Mouse (Mus musculus) G1E (cell line): ENCODE measurements at regions not wholly inside any gene's neighbourhood (a gene's known extent, or its start where the extent isn't known, plus 50 kb on each side); places are given as distances from the start of the nearest gene placed in this dataset.

ENCODE experiments used
- ATAC-seq: 2 replicates; pipeline ENCODE4 v1.8.0; 2016; ENCODE audit warnings: mild to moderate bottlenecking; ENCODE audit not compliant: insufficient number of reproducible peaks, poor library complexity, low FRiP score, severe bottlenecking; ENCODE audit errors: extremely low read depth
- DNase-seq: peaks from one replicate; pipeline ENCODE4 v3.0.0; 2012; ENCODE audit warnings: low spot score
- H3K27me3 ChIP-seq: 2 replicates; pipeline ENCODE4 v1.6.1; 2012; ENCODE audit warnings: mild to moderate bottlenecking, low read length, inconsistent platforms; ENCODE audit not compliant: insufficient read depth
- H3K36me3 ChIP-seq: replicated peaks from 2 replicates; pipeline ENCODE3; 2012; ENCODE audit warnings: mild to moderate bottlenecking, inconsistent platforms
- H3K4me1 ChIP-seq: 2 replicates; pipeline ENCODE4 v1.6.1; 2012; ENCODE audit warnings: low read depth, low read length, inconsistent platforms, mixed read lengths; ENCODE audit not compliant: insufficient read depth
- H3K4me3 ChIP-seq: 2 replicates; pipeline ENCODE4 v1.5.1; 2012; ENCODE audit warnings: low read depth, mild to moderate bottlenecking, inconsistent platforms, low read length, moderate library complexity, mixed read lengths
- H3K9me3 ChIP-seq: replicated peaks from 2 replicates; pipeline ENCODE4 v1.6.1; 2012; ENCODE audit warnings: inconsistent platforms
- CTCF ChIP-seq: IDR thresholded peaks from 2 replicates; pipeline ENCODE4 v1.5.1; 2012; ENCODE audit warnings: low read depth, low read length, inconsistent platforms, mixed read lengths
- GATA1 ChIP-seq: IDR thresholded peaks from 2 replicates; pipeline ENCODE4 v1.6.1; 2012; ENCODE audit warnings: borderline replicate concordance, low read length, inconsistent platforms, mixed read lengths
- GATA2 ChIP-seq: IDR thresholded peaks from 2 replicates; pipeline ENCODE4 v1.6.1; 2012; ENCODE audit warnings: low read depth, low read length, inconsistent platforms, borderline replicate concordance
- POLR2AphosphoS5 ChIP-seq: IDR thresholded peaks from 2 replicates; pipeline ENCODE4 v1.6.1; 2012; ENCODE audit warnings: low read depth, low read length, inconsistent platforms; ENCODE audit not compliant: insufficient replicate concordance
- TAL1 ChIP-seq: conservative IDR thresholded peaks from 2 replicates; pipeline ENCODE4 v1.6.1; 2012; ENCODE audit warnings: low read depth, low read length, inconsistent platforms, mixed read lengths

DNA sequence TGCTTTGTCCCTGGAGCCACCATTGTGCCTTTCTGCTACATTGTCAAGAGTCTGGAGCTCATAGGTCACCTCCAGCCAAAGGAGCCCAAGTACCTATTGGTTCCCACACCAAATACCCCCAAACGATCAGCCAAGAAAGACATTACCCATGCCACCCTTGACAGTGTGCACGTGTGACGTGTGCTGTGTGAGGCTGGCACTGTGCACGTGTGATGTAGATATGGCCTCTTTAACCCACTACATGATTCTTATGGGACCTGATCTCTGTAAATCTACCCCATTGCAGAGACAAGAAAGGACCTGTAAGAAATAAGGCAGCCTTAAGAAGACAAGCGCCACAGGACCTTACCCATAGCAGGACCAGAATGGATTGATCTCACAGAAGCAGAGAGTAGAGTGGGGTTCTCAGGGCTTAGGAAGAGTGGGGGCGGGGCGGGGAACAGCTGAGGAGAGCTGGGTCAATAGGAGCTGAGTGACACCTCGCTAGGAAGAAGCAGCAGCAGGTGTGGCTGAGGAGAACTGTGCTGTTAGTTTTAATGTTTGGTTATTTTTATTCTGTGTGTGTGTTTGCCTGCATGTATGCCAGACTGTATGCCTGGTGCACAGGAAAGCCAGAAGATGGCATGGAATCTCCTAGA is 331.5 kb upstream of the 3110018I06Rik start:
- no peak overlapping the region for H3K4me3 ChIP-seq
- no peaks in the 10 kb centered on the region for H3K36me3 ChIP-seq
- no peak for DNase-seq
- H3K9me3 ChIP-seq = peaks cover 84% of the 10 kb centered on the region
- H3K4me1 ChIP-seq = no peaks in the 10 kb centered on the region
- H3K27me3 ChIP-seq = no peaks in the 10 kb centered on the region
- no peak for ATAC-seq
- TF ChIP-seq CTCF (no peak), GATA2 (no peak), GATA1 (no peak), TAL1 (no peak), POLR2AphosphoS5 (no peak)

DNA sequence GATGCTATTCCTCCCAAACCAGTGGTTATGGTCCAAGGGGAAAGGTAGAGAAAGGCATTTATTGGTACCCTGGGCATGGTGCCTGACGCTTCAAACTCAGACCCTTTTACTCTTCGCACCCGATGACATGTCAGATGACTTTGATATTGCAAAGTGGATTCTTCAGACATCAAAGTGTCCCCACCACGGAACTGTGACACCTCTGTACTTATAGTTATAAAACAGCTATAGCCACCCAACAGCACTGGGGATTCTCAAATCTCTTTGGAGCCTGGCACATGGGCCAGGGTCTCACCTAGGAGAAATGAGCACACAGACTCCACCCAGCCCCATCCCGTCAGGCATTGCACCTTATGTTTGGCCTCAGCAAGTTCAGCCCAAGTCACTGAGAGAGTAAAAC is 329.3 kb upstream of the 3110018I06Rik start:
- Histone ChIP-seq H3K4me3 (no peak overlapping the region), H3K27me3 (no peaks in the 10 kb centered on the region), H3K4me1 (no peaks in the 10 kb centered on the region), H3K9me3 (peaks cover 84% of the 10 kb centered on the region), H3K36me3 (no peaks in the 10 kb centered on the region)
- ATAC-seq (no peak), DNase-seq (no peak)
- no peak for TF ChIP-seq POLR2AphosphoS5
- no peak for TF ChIP-seq CTCF
- TF ChIP-seq GATA2 = no peak
- no peak for TF ChIP-seq GATA1

GRCm38 (mm10) chr12:107160137-107160536 is 328.3 kb upstream of the 3110018I06Rik start:
- H3K36me3 ChIP-seq = no peaks in the 10 kb centered on the region
- no peaks in the 10 kb centered on the region for H3K27me3 ChIP-seq
- H3K4me3 ChIP-seq = no peak overlapping the region
- H3K9me3 ChIP-seq = peaks cover 85% of the 10 kb centered on the region
- no peaks in the 10 kb centered on the region for H3K4me1 ChIP-seq
- no peak for TF ChIP-seq POLR2AphosphoS5
- no peak for TF ChIP-seq GATA2
- TF ChIP-seq TAL1 = no peak
- TF ChIP-seq GATA1 = no peak
- TF ChIP-seq CTCF = no peak
- ATAC-seq (no peak), DNase-seq (no peak)

- no peak overlapping the region for H3K4me3 ChIP-seq
- no peak for ATAC-seq
- no peak for TF ChIP-seq GATA1
- no peak for TF ChIP-seq GATA2
- no peak for TF ChIP-seq POLR2AphosphoS5
- TF ChIP-seq TAL1 = no peak
- no peak for TF ChIP-seq CTCF
- peaks cover 85% of the 10 kb centered on the region for H3K9me3 ChIP-seq
- no peaks in the 10 kb centered on the region for H3K27me3 ChIP-seq
- no peak for DNase-seq
- H3K36me3 ChIP-seq = no peaks in the 10 kb centered on the region
- no peaks in the 10 kb centered on the region for H3K4me1 ChIP-seq
Observed at GRCm38 (mm10) chr12:107160628-107161027, 327.8 kb upstream of the 3110018I06Rik start.

- DNase-seq (no peak), ATAC-seq (no peak)
- no peaks in the 10 kb centered on the region for H3K27me3 ChIP-seq
- H3K4me3 ChIP-seq = no peak overlapping the region
- no peaks in the 10 kb centered on the region for H3K4me1 ChIP-seq
- TF ChIP-seq GATA2 = no peak
- no peak for TF ChIP-seq POLR2AphosphoS5
- no peak for TF ChIP-seq TAL1
- TF ChIP-seq CTCF = no peak
- TF ChIP-seq GATA1 = no peak
- peaks cover 78% of the 10 kb centered on the region for H3K9me3 ChIP-seq
- no peaks in the 10 kb centered on the region for H3K36me3 ChIP-seq
Observed at GRCm38 (mm10) chr12:107170926-107171325, 317.5 kb upstream of the 3110018I06Rik start.

GRCm38 (mm10) chr12:107171676-107172075 is 316.8 kb upstream of the 3110018I06Rik start:
- Histone ChIP-seq H3K4me1 (no peaks in the 10 kb centered on the region), H3K9me3 (peaks cover 78% of the 10 kb centered on the region), H3K36me3 (no peaks in the 10 kb centered on the region), H3K4me3 (no peak overlapping the region), H3K27me3 (no peaks in the 10 kb centered on the region)
- DNase-seq (no peak), ATAC-seq (no peak)
- TF ChIP-seq GATA2 = no peak
